In genomic region chr17:48336857-48337256, GRCm38 (mm10) we compare ENCODE assay signal across 9 mouse cellular contexts. TPM values are rescaled to one million over a fixed set of nuclear protein-coding genes. Genes with fewer than 3 reads are reported as not detected.
A peak's percentile ranks its signal among the peaks of the same experiment; 100 is the strongest.
DNase-seq lines count a peak whose midpoint lies in the region; ATAC-seq and TF ChIP-seq lines count a peak whose summit lies in the region.
"Had no signal": no experiment of that assay in that cellular context is flagged by ENCODE, and none has a peak within 500 bp of the region (broad histone marks: within the 10 kb centered on the region; RNA-seq: fewer than 3 reads in every experiment).

No protein-coding gene starts in this region.

- ATAC-seq in common myeloid progenitor, adult 5-6 weeks (replicated peaks; ENCODE audit: low read depth, poor library complexity, severe bottlenecking): peak; percentile 92
- ATAC-seq in liver, postnatal 0 days: peak; percentile 75

- no peak overlapping the region for H3K27ac ChIP-seq in liver, postnatal 0 days (ENCODE audit: low read depth)
- H3K27ac ChIP-seq: limb, embryonic 12.5 days had no signal

- H3K4me2 ChIP-seq in liver, postnatal 0 days (ENCODE audit: low read depth, low read length): no peak overlapping the region
- H3K4me2 ChIP-seq: limb, embryonic 12.5 days had no signal

- DNase-seq in CD4-positive helper T cell, adult 2 months (ENCODE audit: low read depth, low spot score): peak; percentile 68
- DNase-seq in WW6 (ENCODE audit: low read depth, low spot score): peak; percentile 36
- peak; percentile 79 for DNase-seq in heart, adult 8-10 months (ENCODE audit: low spot score)
- DNase-seq in kidney, postnatal 4 days: peak; percentile 89 to 92
- DNase-seq in liver, postnatal 0 days: peak; percentile 91
- peak; percentile 76 for DNase-seq in right cerebral cortex, adult 18-20 months
- DNase-seq in urinary bladder, adult 2 months (ENCODE audit: low spot score): peak; percentile 55

- WGBS in liver, postnatal 0 days (ENCODE audit: insufficient replicate concordance): under 1% methylated on average over 6 of the region's 6 CpGs

- no peaks in the 10 kb centered on the region for H3K27me3 ChIP-seq in liver, postnatal 0 days (ENCODE audit: insufficient read depth, low read length)
- H3K27me3 ChIP-seq: limb, embryonic 12.5 days had no signal

- no peaks in the 10 kb centered on the region for H3K4me1 ChIP-seq in liver, postnatal 0 days (ENCODE audit: insufficient read depth)
- H3K4me1 ChIP-seq: limb, embryonic 12.5 days had no signal

- no peaks in the 10 kb centered on the region for H3K9me3 ChIP-seq in liver, postnatal 0 days (ENCODE audit: low read length)
- H3K9me3 ChIP-seq: limb, embryonic 12.5 days had no signal

- no peak overlapping the region for H3K4me3 ChIP-seq in liver, postnatal 0 days (ENCODE audit: low read depth, low read length)
- H3K4me3 ChIP-seq: limb, embryonic 12.5 days had no signal

- no peaks in the 10 kb centered on the region for H3K36me3 ChIP-seq in liver, postnatal 0 days (replicated peaks; ENCODE audit: insufficient read depth, low read length)
- H3K36me3 ChIP-seq: limb, embryonic 12.5 days had no signal

- TF ChIP-seq EP300 in liver, postnatal 0 days (IDR thresholded peaks at IDR 0.05; ENCODE audit: low read depth): no peak

- H3K9ac ChIP-seq in liver, postnatal 0 days (replicated peaks): no peak overlapping the region
- H3K9ac ChIP-seq: limb, embryonic 12.5 days had no signal

- TF ChIP-seq CTCF in liver, postnatal 0 days (IDR thresholded peaks at IDR 0.05; ENCODE audit: low read depth): peak; percentile 96

RNA-seq across cellular contexts. Expression of gene Trem2, which starts 9.3 kb away (rescaled TPM):
- total RNA-seq in common myeloid progenitor, adult 5-6 weeks (2017): not detected in 2 replicates
- total RNA-seq in heart, adult 8-10 months (2022): 1 to 10 TPM; 1.2 to 3.0 (median 1.7) TPM
- 5.6 and 6.3 TPM in 2 replicates for polyA plus RNA-seq in liver, postnatal 0 days (2015; fragmentation: Nextera tagmentation; extraction: Ambion mirVana)
- polyA plus RNA-seq in urinary bladder, adult 2 months (2012; rRNA removed): 7.6 and 8.8 TPM in 2 replicates

RNA-seq across cellular contexts. Expression of gene B430306N03Rik, which starts 20.9 kb away (rescaled TPM):
- total RNA-seq in common myeloid progenitor, adult 5-6 weeks (2017): 0.34 and 0.91 TPM in 2 replicates
- 1 to 10 TPM in 1 of 4 experiments, under 1 TPM in 3; 0.12 to 1.1 (median 0.16) TPM for total RNA-seq in heart, adult 8-10 months (2022)
- polyA plus RNA-seq in liver, postnatal 0 days (2015; fragmentation: Nextera tagmentation; extraction: Ambion mirVana): 4.7 and 5.1 TPM in 2 replicates
- polyA plus RNA-seq in urinary bladder, adult 2 months (2012; rRNA removed): 0.46 and 0.66 TPM in 2 replicates

RNA-seq across cellular contexts. Expression of gene Treml1, which starts 22.9 kb away (rescaled TPM):
- 14.1 and 21.0 TPM in 2 replicates for total RNA-seq in common myeloid progenitor, adult 5-6 weeks (2017)
- 1 to 10 TPM in 2 of 4 experiments, under 1 TPM in 2; 0.28 to 1.3 (median 1.0) TPM for total RNA-seq in heart, adult 8-10 months (2022)
- polyA plus RNA-seq in liver, postnatal 0 days (2015; fragmentation: Nextera tagmentation; extraction: Ambion mirVana): 17.3 and 18.8 TPM in 2 replicates
- polyA plus RNA-seq in urinary bladder, adult 2 months (2012; rRNA removed): 0.07 and 0.11 TPM in 2 replicates

RNA-seq across cellular contexts. Expression of gene Treml2, which starts 37.6 kb away (rescaled TPM):
- 46.2 and 61.0 TPM in 2 replicates for total RNA-seq in common myeloid progenitor, adult 5-6 weeks (2017)
- total RNA-seq in heart, adult 8-10 months (2022): under 1 TPM; 0.56 to 0.82 (median 0.64) TPM
- 2.0 and 2.7 TPM in 2 replicates for polyA plus RNA-seq in liver, postnatal 0 days (2015; fragmentation: Nextera tagmentation; extraction: Ambion mirVana)
- 0.19 and 0.32 TPM in 2 replicates for polyA plus RNA-seq in urinary bladder, adult 2 months (2012; rRNA removed)

Comparison
In these comparisons a context has a peak if more than half of its experiments do, and no peak if none do; other contexts are left out.
1. DNase-seq: peak in every context shown above with its lines; median percentile 91 in liver, postnatal 0 days; 90 in kidney, postnatal 4 days; 79 in heart, adult 8-10 months; 76 in right cerebral cortex, adult 18-20 months; 68 in CD4-positive helper T cell, adult 2 months; 55 in urinary bladder, adult 2 months; 36 in WW6.